Mouse (Mus musculus) erythroblast, embryonic 14.5 days (primary cell): ENCODE measurements at regions not wholly inside any gene's neighbourhood (a gene's known extent, or its start where the extent isn't known, plus 50 kb on each side); places are given as distances from the start of the nearest gene placed in this dataset.

Experiments used
- H3K27me3 ChIP-seq: 2 replicates; pipeline ENCODE4 v1.6.1; 2012; ENCODE audit warnings: inconsistent platforms; ENCODE audit not compliant: control insufficient read depth
- H3K36me3 ChIP-seq: 2 replicates; pipeline ENCODE4 v1.6.1; 2012; ENCODE audit warnings: mild to moderate bottlenecking, inconsistent platforms; ENCODE audit not compliant: control insufficient read depth
- H3K4me1 ChIP-seq: 2 replicates; pipeline ENCODE4 v1.6.1; 2012; ENCODE audit warnings: inconsistent platforms; ENCODE audit not compliant: control insufficient read depth
- H3K4me3 ChIP-seq: replicated peaks from 2 replicates; pipeline ENCODE3; 2012; ENCODE audit warnings: moderate library complexity, mild to moderate bottlenecking, inconsistent platforms
- H3K9me3 ChIP-seq: 2 replicates; pipeline ENCODE4 v1.6.1; 2012; ENCODE audit warnings: low read length, inconsistent platforms, mixed read lengths; ENCODE audit not compliant: control insufficient read depth
- GATA1 ChIP-seq: IDR thresholded peaks from 2 replicates; pipeline ENCODE4 v1.6.1; 2012; ENCODE audit warnings: low read length, inconsistent platforms, mixed read lengths
- TAL1 ChIP-seq: IDR thresholded peaks from 3 replicates; pipeline ENCODE4 v1.6.1; 2012; ENCODE audit warnings: low read length, inconsistent platforms, mixed read lengths

- Histone ChIP-seq H3K9me3 (no peaks in the 10 kb centered on the region), H3K36me3 (no peaks in the 10 kb centered on the region), H3K27me3 (no peaks in the 10 kb centered on the region), H3K4me1 (no peaks in the 10 kb centered on the region), H3K4me3 (no peak overlapping the region)
- no peak for TF ChIP-seq GATA1
- no peak for TF ChIP-seq TAL1
Measured at GRCm38 (mm10) chr10:9053371-9053770, 167.5 kb upstream of the Sash1 start.

GRCm38 (mm10) chr10:9047341-9047740 lies 161.5 kb upstream of the Sash1 start:
- Histone ChIP-seq H3K4me1 (no peaks in the 10 kb centered on the region), H3K9me3 (no peaks in the 10 kb centered on the region), H3K27me3 (no peaks in the 10 kb centered on the region), H3K36me3 (no peaks in the 10 kb centered on the region), H3K4me3 (no peak overlapping the region)
- TF ChIP-seq TAL1 = no peak
- TF ChIP-seq GATA1 = no peak

GRCm38 (mm10) chr10:9044746-9045370 lies 159.0 kb upstream of the Sash1 start:
- Histone ChIP-seq H3K4me3 (no peak overlapping the region), H3K36me3 (no peaks in the 10 kb centered on the region), H3K27me3 (no peaks in the 10 kb centered on the region), H3K4me1 (no peaks in the 10 kb centered on the region), H3K9me3 (no peaks in the 10 kb centered on the region)
- TF ChIP-seq GATA1 (no peak), TAL1 (no peak)

GRCm38 (mm10) chr10:9043507-9043906 lies 157.6 kb upstream of the Sash1 start:
- Histone ChIP-seq H3K4me1 (no peaks in the 10 kb centered on the region), H3K9me3 (no peaks in the 10 kb centered on the region), H3K36me3 (no peaks in the 10 kb centered on the region), H3K4me3 (no peak overlapping the region), H3K27me3 (no peaks in the 10 kb centered on the region)
- TF ChIP-seq GATA1 (no peak), TAL1 (no peak)

- H3K27me3 ChIP-seq = no peaks in the 10 kb centered on the region
- H3K4me3 ChIP-seq = no peak overlapping the region
- no peaks in the 10 kb centered on the region for H3K9me3 ChIP-seq
- TF ChIP-seq GATA1 (no peak), TAL1 (no peak)
- no peaks in the 10 kb centered on the region for H3K4me1 ChIP-seq
- H3K36me3 ChIP-seq = no peaks in the 10 kb centered on the region
Measured at GRCm38 (mm10) chr10:9030486-9030885, 144.6 kb upstream of the Sash1 start.

DNA sequence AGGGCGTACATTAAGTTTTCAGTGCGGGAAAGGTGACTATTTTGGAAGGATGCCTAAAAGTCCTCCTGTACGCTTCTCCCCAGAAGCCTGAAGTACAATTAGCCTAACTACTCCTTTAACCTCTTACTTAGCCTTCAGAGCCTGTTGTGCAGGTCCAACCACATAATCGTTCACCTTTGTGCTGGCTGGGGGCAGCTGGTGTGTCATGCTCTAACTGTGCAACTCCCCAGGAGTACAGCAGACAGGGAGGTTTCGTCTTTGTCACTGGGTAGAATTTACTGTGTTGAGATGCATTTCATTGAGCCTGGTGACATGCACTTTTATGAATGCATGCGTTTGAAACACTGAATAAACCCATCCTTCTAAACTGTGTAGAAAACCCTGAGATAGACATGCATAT lies 143.6 kb upstream of the Sash1 start:
- H3K36me3 ChIP-seq = no peaks in the 10 kb centered on the region
- TF ChIP-seq TAL1 (no peak), GATA1 (no peak)
- no peaks in the 10 kb centered on the region for H3K9me3 ChIP-seq
- H3K4me3 ChIP-seq = no peak overlapping the region
- H3K27me3 ChIP-seq = no peaks in the 10 kb centered on the region
- H3K4me1 ChIP-seq = no peaks in the 10 kb centered on the region

DNA sequence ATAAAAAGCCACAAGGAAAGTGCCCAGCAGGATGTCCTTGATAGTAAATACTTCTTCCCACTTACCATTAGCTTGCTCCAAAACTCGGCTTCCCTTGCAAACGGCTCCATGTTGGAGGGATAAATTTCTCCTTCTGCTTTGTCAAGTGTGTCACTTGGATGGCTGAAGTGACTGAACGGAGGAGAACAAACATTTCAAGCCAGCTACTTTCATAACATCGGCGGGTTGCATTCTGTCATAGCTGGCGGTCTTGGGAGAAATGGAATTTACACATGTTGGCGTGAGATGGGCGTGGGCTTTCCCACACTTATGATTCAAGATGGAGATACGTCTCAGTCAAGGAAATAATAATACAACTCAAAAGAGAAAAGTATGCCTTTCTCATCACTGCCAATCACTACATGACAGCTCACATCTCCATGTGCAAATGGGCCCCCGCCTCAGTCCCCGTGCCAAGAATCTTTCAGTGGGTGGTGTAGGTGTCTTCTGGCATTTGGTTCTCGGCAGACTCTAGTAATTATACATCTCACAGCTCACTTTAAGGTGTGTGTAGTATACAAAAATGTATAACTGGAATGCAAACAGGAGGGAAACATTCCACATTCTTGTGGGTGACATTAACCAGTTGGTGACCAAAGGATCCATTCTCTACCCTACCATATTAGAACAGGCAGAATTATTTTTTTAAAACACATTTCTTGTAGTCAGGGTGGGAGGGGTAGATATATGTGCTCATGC lies 141.4 kb upstream of the Sash1 start:
- TF ChIP-seq GATA1 = no peak
- TF ChIP-seq TAL1 = no peak
- H3K4me1 ChIP-seq = no peaks in the 10 kb centered on the region
- no peaks in the 10 kb centered on the region for H3K36me3 ChIP-seq
- H3K4me3 ChIP-seq = no peak overlapping the region
- H3K9me3 ChIP-seq = no peaks in the 10 kb centered on the region
- H3K27me3 ChIP-seq = no peaks in the 10 kb centered on the region

DNA sequence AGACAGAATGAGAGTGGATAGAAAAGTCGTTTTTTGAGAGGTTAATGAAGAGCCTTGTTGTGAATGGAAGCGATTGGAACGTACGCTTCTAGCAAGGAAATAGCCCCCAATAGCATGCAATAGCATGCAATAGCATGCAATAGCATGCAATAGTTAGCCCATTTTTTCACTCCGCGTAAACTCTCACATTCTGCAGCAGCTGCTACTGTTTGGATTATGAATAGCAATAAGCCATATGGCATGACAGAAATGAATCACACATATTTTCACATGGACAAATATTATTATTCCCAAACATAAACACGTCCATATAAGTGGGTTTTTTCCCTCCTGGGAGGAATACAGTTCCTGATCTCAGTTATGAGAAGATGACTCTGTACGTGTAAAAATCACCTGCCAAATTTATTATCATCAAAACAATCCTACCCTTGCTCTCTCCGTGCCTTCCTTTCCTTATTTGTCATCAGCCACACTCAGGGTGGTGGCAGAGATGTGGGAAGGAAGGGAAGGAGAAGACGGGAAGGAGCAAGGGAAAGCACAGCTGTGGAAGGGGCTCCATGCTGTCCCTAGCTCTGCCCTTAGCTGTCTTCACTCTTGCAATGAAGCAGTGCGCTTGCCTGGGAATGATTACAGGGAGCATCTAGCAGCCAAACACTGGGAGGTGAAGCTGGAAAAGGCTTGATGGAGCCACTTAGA lies 129.1 kb upstream of the Sash1 start:
- Histone ChIP-seq H3K36me3 (no peaks in the 10 kb centered on the region), H3K9me3 (no peaks in the 10 kb centered on the region), H3K4me1 (no peaks in the 10 kb centered on the region), H3K27me3 (no peaks in the 10 kb centered on the region), H3K4me3 (no peak overlapping the region)
- TF ChIP-seq TAL1 (no peak), GATA1 (no peak)

GRCm38 (mm10) chr10:9013549-9013925 lies 127.7 kb upstream of the Sash1 start:
- Histone ChIP-seq H3K27me3 (no peaks in the 10 kb centered on the region), H3K4me1 (no peaks in the 10 kb centered on the region), H3K36me3 (no peaks in the 10 kb centered on the region), H3K9me3 (no peaks in the 10 kb centered on the region), H3K4me3 (no peak overlapping the region)
- TF ChIP-seq GATA1 (no peak), TAL1 (no peak)
